Mouse (Mus musculus) intestine, postnatal 0 days (tissue): ENCODE measurements around the gene Map2k5. TPM values are rescaled to one million over a fixed set of nuclear protein-coding genes. Genes with fewer than 3 reads are reported as not detected.

ENCODE experiments used
- ATAC-seq: fragments of 200-750 bp; cut with Nextera tagmentation; 2 replicates; pipeline ENCODE4 v1.8.0; 2017; ENCODE audit warnings: mild to moderate bottlenecking, moderate TSS enrichment, moderate library complexity
- H3K27ac ChIP-seq: fragments of 300-500 bp; sonication (generic); 2 replicates; pipeline ENCODE4 v1.5.1; 2014; ENCODE audit warnings: mild to moderate bottlenecking, low read depth, low read length, moderate library complexity
- H3K27me3 ChIP-seq: fragments of 300-500 bp; sonication (generic); replicated peaks from 2 replicates; pipeline ENCODE4 v1.6.1; 2014; ENCODE audit warnings: low read length, mixed read lengths; ENCODE audit not compliant: control insufficient read depth, insufficient read depth
- H3K36me3 ChIP-seq: fragments of 300-500 bp; sonication (generic); 2 replicates; pipeline ENCODE4 v1.6.1; 2014; ENCODE audit warnings: mild to moderate bottlenecking, moderate library complexity; ENCODE audit not compliant: control insufficient read depth, insufficient read depth
- H3K4me1 ChIP-seq: fragments of 300-500 bp; sonication (generic); replicated peaks from 2 replicates; pipeline ENCODE4 v1.6.1; 2014; ENCODE audit warnings: antibody characterized with exemption, low read length, mixed read lengths; ENCODE audit not compliant: control insufficient read depth, insufficient read depth
- H3K4me2 ChIP-seq: fragments of 300-500 bp; sonication (generic); replicated peaks from 2 replicates; pipeline ENCODE4 v1.6.1; 2014; ENCODE audit warnings: low read depth, mild to moderate bottlenecking, moderate library complexity
- H3K4me3 ChIP-seq: fragments of 300-500 bp; sonication (generic); 2 replicates; pipeline ENCODE4 v1.5.1; 2014; ENCODE audit warnings: low read depth, low read length
- H3K9ac ChIP-seq: fragments of 300-500 bp; sonication (generic); 2 replicates; pipeline ENCODE4 v1.6.1; 2014; ENCODE audit warnings: mild to moderate bottlenecking, low read depth, low read length
- H3K9me3 ChIP-seq: fragments of 300-500 bp; sonication (generic); 2 replicates; pipeline ENCODE4 v1.6.1; 2016; ENCODE audit warnings: mixed run types; ENCODE audit not compliant: control insufficient read depth
- CTCF ChIP-seq: sonication (generic); IDR thresholded peaks from 2 replicates; pipeline ENCODE4 v1.5.1; 2016; ENCODE audit warnings: low read depth, mild to moderate bottlenecking, control low read depth, antibody characterized with exemption, moderate library complexity
- WGBS: fragments of 180-500 bp; shearing (Covaris S2); extraction: QIAGEN DNeasy Blood & Tissue Kit; methylation state at CpG from one replicate; pipeline ENCODE4 v1.1.7; 2014; 5-methylcytosine and 5-hydroxymethylcytosine counted together
- polyA plus RNA-seq: library from polyadenylated mRNA; unstranded; fragments of >200 nt; fragmentation: Nextera tagmentation; extraction: Ambion mirVana; gene quantifications from 2 replicates; pipeline ENCODE4 v1.2.1, GENCODE M21; 2015

Map2k5 gene
- polyA plus RNA-seq, 1 experiment from 2014 or later, result 13.8 TPM

DNA sequence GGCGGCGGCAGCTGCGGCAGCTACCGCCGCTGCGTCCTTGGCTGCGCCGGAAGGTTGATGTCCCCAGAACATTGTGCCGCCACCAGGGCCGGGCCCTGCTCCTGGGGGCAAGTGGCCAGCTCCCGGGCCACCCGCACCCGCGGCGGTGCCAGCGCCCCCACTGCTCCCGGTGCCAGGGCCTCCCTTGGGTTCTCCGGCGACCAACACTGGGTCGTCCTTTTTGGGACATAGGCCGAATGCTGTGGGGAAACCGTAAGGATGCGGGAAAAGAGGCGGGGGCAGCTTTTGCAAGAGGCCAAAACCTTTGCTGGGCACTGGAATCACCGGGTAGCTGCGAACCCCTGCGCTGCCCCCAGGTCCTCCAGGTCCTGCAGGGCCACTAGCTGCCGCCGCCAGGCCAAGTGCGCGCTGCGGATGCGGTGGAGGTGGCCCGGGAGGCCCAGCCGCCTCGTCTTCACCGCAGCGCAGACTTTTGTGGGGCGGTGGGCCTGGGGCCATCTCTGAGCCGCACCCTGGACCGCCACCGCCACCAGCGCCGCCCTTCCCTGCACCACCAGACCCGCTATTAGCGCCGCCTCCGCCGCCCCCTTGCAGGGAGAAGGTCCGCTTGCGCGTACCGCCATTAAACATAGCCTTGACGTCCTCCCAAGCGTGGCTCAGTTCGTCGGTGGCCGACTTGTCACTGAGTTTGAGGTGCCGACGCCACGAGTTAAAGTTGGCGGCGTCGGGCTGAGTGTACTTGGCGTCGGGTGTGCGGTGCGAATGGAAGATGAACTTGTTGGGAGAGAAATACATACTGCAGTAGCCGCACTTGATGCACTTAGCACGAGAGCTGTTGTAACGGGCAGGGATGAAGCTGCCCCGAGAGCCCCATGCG, 232.2 kb downstream of the Map2k5 start:
- ATAC-seq, result no peak
- peaks cover 100% of the 10 kb centered on the region for H3K27me3 ChIP-seq
- no peaks in the 10 kb centered on the region for H3K9me3 ChIP-seq
- H3K4me2 ChIP-seq, result peak overlapping the region; percentile 48
- no peak for TF ChIP-seq CTCF
- H3K9ac ChIP-seq, result no peak overlapping the region
- H3K36me3 ChIP-seq, result no peaks in the 10 kb centered on the region
- H3K27ac ChIP-seq, result no peak overlapping the region
- H3K4me1 ChIP-seq, result no peaks in the 10 kb centered on the region
- peak overlapping the region; percentile 34 for H3K4me3 ChIP-seq
- WGBS, result 2% methylated on average over 70 of the region's 73 CpGs

DNA sequence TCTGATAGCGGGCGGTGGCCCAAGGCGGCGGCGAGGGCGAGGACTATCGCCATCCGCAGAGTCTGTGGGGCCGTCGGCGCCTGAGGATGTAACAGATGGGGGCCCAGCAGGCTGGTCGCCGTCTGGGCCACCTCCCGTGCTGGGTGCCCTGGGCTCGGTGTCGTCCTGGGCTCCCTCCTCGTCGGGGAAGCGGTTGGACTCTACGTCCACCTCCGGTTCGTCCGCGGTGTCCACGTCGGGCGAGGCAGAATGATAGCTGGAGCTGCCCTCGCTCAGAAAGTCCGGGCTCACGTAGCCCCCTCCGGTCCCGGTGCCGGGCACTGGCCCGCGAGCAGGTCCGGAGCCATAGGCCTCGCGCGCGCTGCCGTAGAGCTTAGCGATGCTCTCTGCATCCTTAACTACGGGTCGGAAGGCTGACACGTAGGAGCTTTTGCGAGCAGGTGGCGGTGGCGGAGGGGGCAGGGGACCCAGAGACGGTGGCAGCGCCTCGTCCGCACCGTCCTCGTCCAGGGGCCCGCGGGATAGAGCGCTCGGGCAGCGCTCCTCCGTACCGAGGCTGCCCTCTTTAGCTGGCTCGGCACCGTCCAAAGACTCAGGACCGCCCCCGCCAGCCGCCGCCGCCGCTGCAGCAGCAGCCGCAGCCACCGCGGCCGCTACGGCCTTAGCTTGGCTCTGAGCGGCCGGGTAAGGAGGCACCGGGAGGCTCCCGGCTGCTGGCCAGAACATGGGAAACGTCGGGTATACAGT, 233.0 kb downstream of the Map2k5 start:
- no peak overlapping the region for H3K27ac ChIP-seq
- ATAC-seq, result no peak
- whole genome bisulfite sequencing, result 1% methylated on average over 73 of the region's 80 CpGs
- H3K9ac ChIP-seq, result no peak overlapping the region
- peak overlapping the region; percentile 48 for H3K4me2 ChIP-seq
- no peaks in the 10 kb centered on the region for H3K36me3 ChIP-seq
- H3K27me3 ChIP-seq, result peaks cover 100% of the 10 kb centered on the region
- TF ChIP-seq CTCF, result no peak
- peak overlapping the region; percentile 34 for H3K4me3 ChIP-seq
- no peaks in the 10 kb centered on the region for H3K9me3 ChIP-seq
- H3K4me1 ChIP-seq, result no peaks in the 10 kb centered on the region

DNA sequence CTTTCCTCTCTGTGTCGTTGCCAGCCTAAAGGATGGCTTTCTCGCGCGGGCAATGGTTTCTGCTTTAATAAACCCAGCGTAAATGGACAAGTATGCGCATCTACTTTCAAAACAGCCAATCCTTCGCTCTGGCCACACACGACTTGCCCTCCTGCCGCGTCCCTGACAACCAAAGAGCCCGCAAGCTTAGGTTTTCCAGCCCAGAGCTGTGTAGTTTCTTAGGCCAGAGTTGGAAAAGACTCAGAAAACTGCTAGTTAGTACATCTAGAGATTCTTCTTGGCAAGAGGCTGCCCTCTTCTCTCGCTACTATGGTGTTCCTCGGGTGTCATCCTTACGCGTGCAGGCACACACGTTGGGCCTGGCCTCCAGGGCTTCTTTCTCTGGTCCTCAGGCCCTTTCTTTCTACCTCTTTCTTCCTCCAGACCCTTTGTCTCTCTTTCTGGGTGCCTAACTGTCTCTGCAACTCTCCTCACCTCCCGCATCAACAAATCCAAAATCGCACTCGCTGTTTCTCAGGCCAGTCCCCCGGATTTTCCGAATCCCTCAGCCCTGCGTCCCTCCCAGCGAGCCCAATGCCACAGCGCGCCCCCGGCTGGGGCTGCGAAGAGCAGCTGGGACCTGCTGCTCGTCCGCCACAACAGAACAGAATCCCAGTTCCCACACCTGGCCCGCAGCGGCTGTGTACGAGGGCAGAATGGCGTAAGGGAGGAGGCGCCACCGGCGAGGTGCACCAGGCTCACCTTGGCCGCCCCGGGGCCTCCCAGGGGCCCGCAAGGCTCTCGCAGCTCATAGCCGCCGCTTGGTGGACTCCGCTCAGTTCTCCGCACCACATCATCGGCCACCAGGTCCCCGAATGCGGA, 233.8 kb downstream of the Map2k5 start:
- H3K4me2 ChIP-seq, result peak overlapping the region; percentile 48
- no peak for ATAC-seq

DNA sequence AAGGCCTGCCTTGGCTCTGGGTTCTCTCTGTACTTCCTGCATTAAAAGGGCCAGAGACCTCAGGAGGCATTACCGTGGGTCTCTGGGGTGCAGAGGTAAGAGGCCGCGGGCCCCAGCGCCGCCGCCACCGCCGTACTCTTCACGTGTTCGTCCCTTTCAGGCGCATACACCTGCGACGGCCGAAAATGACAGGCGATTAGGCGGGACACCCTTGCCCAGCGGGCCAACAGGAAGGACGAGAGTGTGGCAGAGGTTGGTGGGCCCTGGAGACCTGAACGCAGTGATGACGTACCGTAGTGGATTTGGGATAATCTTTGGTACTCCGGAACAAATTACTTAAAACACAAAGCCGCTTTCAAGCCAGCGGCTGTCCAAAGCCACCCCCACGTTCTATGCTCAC, 234.5 kb downstream of the Map2k5 start:
- Histone ChIP-seq H3K4me1 (no peaks in the 10 kb centered on the region; the same call in 1 of the 2 replicates), H3K36me3 (no peaks in the 10 kb centered on the region), H3K27ac (no peak overlapping the region), H3K9me3 (no peaks in the 10 kb centered on the region), H3K9ac (no peak overlapping the region), H3K4me2 (no peak overlapping the region), H3K4me3 (peak overlapping the region; percentile 34; the same call in 1 of the 2 replicates), H3K27me3 (peaks cover 100% of the 10 kb centered on the region)
- under 1% methylated on average over 25 of the region's 25 CpGs for WGBS
- ATAC-seq, result no peak
- no peak for TF ChIP-seq CTCF

More for the DNA sequence above, 233.8 kb downstream of the Map2k5 start:
- Histone ChIP-seq H3K27me3 (peaks cover 100% of the 10 kb centered on the region), H3K9ac (no peak overlapping the region), H3K36me3 (no peaks in the 10 kb centered on the region), H3K4me1 (no peaks in the 10 kb centered on the region; the same call in 1 of the 2 replicates), H3K9me3 (no peaks in the 10 kb centered on the region), H3K4me3 (peak overlapping the region; percentile 34), H3K27ac (no peak overlapping the region)
- TF ChIP-seq CTCF, result no peak
- 3% methylated on average over 47 of the region's 47 CpGs for WGBS

DNA sequence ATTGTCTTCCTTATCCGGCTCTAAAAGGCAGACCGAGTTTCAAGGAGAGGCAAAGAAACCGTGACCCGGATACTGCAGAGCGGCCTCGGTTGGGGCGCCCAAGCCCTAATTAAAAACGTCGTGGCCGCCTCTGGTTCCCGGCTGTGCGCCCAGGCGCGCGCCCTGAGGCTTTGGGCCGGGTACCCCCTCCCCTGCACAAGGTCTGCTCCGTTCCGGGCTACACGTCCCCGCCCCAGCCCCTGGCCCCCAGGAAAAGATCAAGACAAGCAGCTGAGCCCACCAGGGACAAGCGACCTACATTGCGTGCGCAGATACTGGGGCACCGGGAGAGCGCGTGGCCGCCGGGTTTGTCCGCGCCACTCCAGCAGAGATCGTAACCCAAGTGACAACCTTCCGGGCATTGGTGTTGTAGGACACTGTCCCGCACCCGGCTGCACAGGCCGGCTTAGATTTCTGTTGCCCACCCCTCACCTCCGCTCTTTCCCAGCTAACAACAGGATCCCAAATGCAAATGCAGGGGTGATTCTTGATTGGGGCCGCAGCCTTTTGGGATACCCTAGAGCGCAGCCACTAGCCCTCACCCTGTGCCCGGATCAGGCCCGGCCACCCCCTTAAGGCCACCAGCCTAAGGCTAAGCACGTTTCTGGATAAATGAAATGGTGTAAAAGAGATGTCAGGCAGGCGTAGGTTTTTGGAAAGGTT, 235.2 kb downstream of the Map2k5 start:
- Histone ChIP-seq H3K9ac (no peak overlapping the region), H3K4me3 (0 out of 2 replicates have a peak overlapping the region, but pooled peaks have one; percentile 12), H3K9me3 (no peaks in the 10 kb centered on the region), H3K4me2 (no peak overlapping the region), H3K4me1 (no peaks in the 10 kb centered on the region; the same call in 1 of the 2 replicates), H3K36me3 (no peaks in the 10 kb centered on the region), H3K27ac (no peak overlapping the region), H3K27me3 (peaks cover 100% of the 10 kb centered on the region)
- TF ChIP-seq CTCF, result no peak
- no peak for ATAC-seq
- 2% methylated on average over 42 of the region's 42 CpGs for WGBS
